Mouse (Mus musculus) small intestine, adult 2 months (tissue): Measurements from ENCODE around the gene Ccdc152. TPM values are rescaled to one million over a fixed set of nuclear protein-coding genes. Genes with fewer than 3 reads are reported as not detected.

Source experiments
- H3K27ac ChIP-seq: fragments of 200-500 bp; 2 replicates; pipeline ENCODE4 v1.5.1; 2012; ENCODE audit warnings: low read depth, low read length, control low read depth, inconsistent platforms; ENCODE audit not compliant: insufficient read depth
- H3K27me3 ChIP-seq: fragments of 200-500 bp; 2 replicates; pipeline ENCODE4 v1.6.1; 2012; ENCODE audit warnings: mild to moderate bottlenecking, moderate library complexity, low read length, inconsistent platforms; ENCODE audit not compliant: control insufficient read depth, insufficient read depth
- H3K36me3 ChIP-seq: fragments of 200-500 bp; 2 replicates; pipeline ENCODE4 v1.6.1; 2012; ENCODE audit warnings: mild to moderate bottlenecking, low read length, control low read depth, inconsistent platforms; ENCODE audit not compliant: control insufficient read depth, insufficient read depth
- H3K4me1 ChIP-seq: fragments of 200-500 bp; 2 replicates; pipeline ENCODE4 v1.6.1; 2012; ENCODE audit warnings: low read length, inconsistent platforms, mixed read lengths; ENCODE audit not compliant: control insufficient read depth, insufficient read depth, insufficient read length
- H3K4me3 ChIP-seq: fragments of 200-500 bp; 2 replicates; pipeline ENCODE4 v1.5.1; 2012; ENCODE audit warnings: low read depth, mild to moderate bottlenecking, control low read depth, inconsistent platforms, low read length, moderate library complexity
- CTCF ChIP-seq: fragments of 200-500 bp; IDR thresholded peaks from 2 replicates; pipeline ENCODE4 v1.5.1; 2012; ENCODE audit warnings: low read depth, mild to moderate bottlenecking, control low read depth, inconsistent platforms, low read length, moderate library complexity, mixed read lengths; ENCODE audit not compliant: insufficient replicate concordance, insufficient read length; ENCODE audit errors: extremely low read depth
- POLR2A ChIP-seq: fragments of 200-500 bp; IDR thresholded peaks from 2 replicates; pipeline ENCODE4 v1.6.1; 2012; ENCODE audit warnings: low read depth, mild to moderate bottlenecking, control low read depth, inconsistent platforms, low read length, moderate library complexity
- WGBS: fragments of 180-500 bp; shearing (Covaris S2); methylation state at CpG from one replicate; pipeline ENCODE4 v1.1.7; 2018; 5-methylcytosine and 5-hydroxymethylcytosine counted together
- polyA plus RNA-seq: library from polyadenylated mRNA; depleted of rRNA; stranded (reverse); fragments of >200 nt; gene quantifications from 2 replicates; pipeline ENCODE4 v1.2.3, GENCODE M21; 2012

Ccdc152 gene
- polyA plus RNA-seq, 1 experiment = 2.5 TPM

DNA sequence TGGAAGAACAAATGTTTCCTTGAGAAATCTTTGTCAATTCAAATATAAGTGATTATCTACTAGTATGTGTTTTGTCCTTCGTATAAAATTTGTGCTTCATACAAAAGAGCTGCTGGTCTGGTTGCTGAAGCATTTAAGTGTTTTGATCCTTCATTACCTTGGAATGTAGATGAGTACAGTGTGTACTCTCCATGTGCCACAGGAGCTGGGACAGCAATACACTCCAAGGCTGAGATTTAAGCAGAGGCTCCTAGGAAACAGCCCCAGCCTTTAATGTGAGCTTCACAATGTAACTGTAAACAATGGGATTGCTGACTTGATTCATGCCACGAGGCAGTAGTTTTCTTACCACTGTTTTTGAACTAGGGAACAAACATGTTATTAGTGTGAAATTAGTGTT, 28.5 kb upstream of the Ccdc152 start:
- H3K27me3 ChIP-seq = no peaks in the 10 kb centered on the region
- H3K27ac ChIP-seq = no peak overlapping the region
- TF ChIP-seq CTCF (no peak), POLR2A (no peak)
- 67% methylated on average over 2 of the region's 2 CpGs for WGBS
- H3K4me3 ChIP-seq = no peak overlapping the region
- H3K36me3 ChIP-seq = 0 out of 2 replicates have a peak, but pooled peaks cover 1% of the 10 kb centered on the region
- H3K4me1 ChIP-seq = no peaks in the 10 kb centered on the region

DNA sequence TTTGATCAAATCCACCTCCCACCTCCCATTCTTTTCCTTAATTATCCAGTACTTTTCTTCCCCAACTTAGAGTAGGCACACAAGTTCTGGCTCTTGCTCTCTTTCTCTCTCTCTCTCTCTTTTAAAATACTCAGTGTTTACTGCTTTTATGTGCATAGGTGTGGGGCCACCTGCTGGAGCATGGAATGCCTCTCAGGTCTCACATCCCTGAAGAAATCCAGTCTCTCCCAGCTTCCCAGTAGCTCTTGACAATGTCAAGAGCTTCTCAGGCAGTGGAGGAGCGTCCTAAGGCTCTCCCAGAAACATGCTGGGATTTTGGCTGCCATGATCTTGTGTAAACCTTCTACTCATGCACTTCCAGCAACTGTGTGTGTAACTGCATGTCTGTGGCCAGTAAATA, 27.0 kb upstream of the Ccdc152 start:
- Histone ChIP-seq H3K4me3 (no peak overlapping the region), H3K36me3 (0 out of 2 replicates have a peak, but pooled peaks cover 1% of the 10 kb centered on the region), H3K27me3 (no peaks in the 10 kb centered on the region), H3K27ac (no peak overlapping the region), H3K4me1 (no peaks in the 10 kb centered on the region)
- TF ChIP-seq CTCF (no peak), POLR2A (no peak)
- 89% methylated on average over 1 of the region's 1 CpGs for WGBS

DNA sequence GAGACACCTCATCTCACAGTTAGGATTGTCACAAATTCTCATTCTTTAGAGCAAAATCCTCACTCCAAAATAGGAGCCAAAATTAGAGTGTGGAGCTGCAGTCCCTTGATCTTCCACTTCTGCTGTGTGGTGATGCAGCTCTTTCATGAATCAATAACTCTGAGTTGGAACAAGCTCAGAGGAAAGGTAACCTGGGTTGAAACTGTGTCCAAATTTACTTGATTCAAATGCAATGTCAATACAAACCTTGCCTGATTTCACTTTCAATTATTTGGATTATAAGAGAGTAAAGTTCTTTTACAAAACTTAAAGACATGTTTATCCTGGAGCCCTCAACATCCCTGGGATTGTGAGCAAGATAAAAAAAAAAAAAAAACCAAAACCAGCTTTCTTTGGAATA, 19.7 kb upstream of the Ccdc152 start:
- Histone ChIP-seq H3K27ac (no peak overlapping the region), H3K4me3 (no peak overlapping the region), H3K4me1 (no peaks in the 10 kb centered on the region), H3K27me3 (no peaks in the 10 kb centered on the region), H3K36me3 (no peaks in the 10 kb centered on the region; the same call in 1 of the 2 replicates)
- TF ChIP-seq POLR2A (no peak), CTCF (no peak)

GRCm38 (mm10) chr15:3319929-3320328, 16.6 kb upstream of the Ccdc152 start:
- no peaks in the 10 kb centered on the region; the same call in 1 of the 2 replicates for H3K36me3 ChIP-seq
- no peaks in the 10 kb centered on the region for H3K27me3 ChIP-seq
- no peak overlapping the region for H3K27ac ChIP-seq
- no peaks in the 10 kb centered on the region for H3K4me1 ChIP-seq
- 94% methylated on average over 9 of the region's 9 CpGs for WGBS
- H3K4me3 ChIP-seq = no peak overlapping the region
- TF ChIP-seq POLR2A (no peak), CTCF (no peak)

GRCm38 (mm10) chr15:3316617-3317016, 13.3 kb upstream of the Ccdc152 start:
- TF ChIP-seq CTCF (no peak), POLR2A (no peak)
- 83% methylated on average over 2 of the region's 2 CpGs for WGBS

DNA sequence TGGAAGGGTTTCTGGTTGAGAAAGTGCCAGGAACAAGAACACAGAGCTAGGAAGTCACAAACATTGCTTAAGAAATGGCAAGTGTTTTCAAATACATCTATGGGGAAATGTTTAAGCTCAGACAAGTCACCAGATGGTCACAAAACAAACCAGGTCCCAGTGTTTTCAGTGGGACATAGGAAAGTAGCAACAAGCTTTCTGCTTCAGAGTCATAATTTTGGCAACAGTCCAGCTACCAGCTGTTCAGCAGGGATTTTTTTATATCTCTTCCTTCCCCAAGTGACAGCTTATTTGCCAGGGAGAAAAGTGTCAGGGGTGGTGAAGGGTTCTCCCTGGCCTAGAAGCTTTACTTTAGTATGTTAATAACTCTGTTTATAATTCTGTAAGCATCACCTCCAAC, 9.6 kb upstream of the Ccdc152 start:
- no peaks in the 10 kb centered on the region for H3K27me3 ChIP-seq
- H3K36me3 ChIP-seq = no peaks in the 10 kb centered on the region
- H3K4me3 ChIP-seq = no peak overlapping the region
- H3K27ac ChIP-seq = no peak overlapping the region
- TF ChIP-seq POLR2A = no peak
- TF ChIP-seq CTCF = no peak
- no peaks in the 10 kb centered on the region for H3K4me1 ChIP-seq

More at GRCm38 (mm10) chr15:3316617-3317016, 13.3 kb upstream of the Ccdc152 start:
- H3K4me3 ChIP-seq = no peak overlapping the region
- no peaks in the 10 kb centered on the region for H3K27me3 ChIP-seq
- H3K4me1 ChIP-seq = no peaks in the 10 kb centered on the region
- no peaks in the 10 kb centered on the region; the same call in 1 of the 2 replicates for H3K36me3 ChIP-seq
- H3K27ac ChIP-seq = no peak overlapping the region

GRCm38 (mm10) chr15:3309856-3310255, 6.5 kb upstream of the Ccdc152 start:
- H3K27me3 ChIP-seq = no peaks in the 10 kb centered on the region
- TF ChIP-seq POLR2A (no peak), CTCF (no peak)
- 90% methylated on average over 3 of the region's 3 CpGs for WGBS
- H3K27ac ChIP-seq = no peak overlapping the region
- no peak overlapping the region for H3K4me3 ChIP-seq
- H3K36me3 ChIP-seq = no peaks in the 10 kb centered on the region
- no peaks in the 10 kb centered on the region for H3K4me1 ChIP-seq

GRCm38 (mm10) chr15:3300361-3301100, 2.8 kb downstream of the Ccdc152 start:
- H3K27me3 ChIP-seq = no peaks in the 10 kb centered on the region
- H3K27ac ChIP-seq = no peak overlapping the region
- H3K4me3 ChIP-seq = no peak overlapping the region
- 76% methylated on average over 4 of the region's 4 CpGs for WGBS
- H3K4me1 ChIP-seq = no peaks in the 10 kb centered on the region
- no peak for TF ChIP-seq CTCF
- TF ChIP-seq POLR2A = no peak
- no peaks in the 10 kb centered on the region for H3K36me3 ChIP-seq
